Mouse (Mus musculus) embryo, embryonic 9.5 days (tissue): ENCODE results near the gene Mrgprd.
A peak's percentile ranks its signal among the peaks of the same experiment; 100 is the strongest.

ENCODE experiments used
- DNase-seq: peaks from one replicate; pipeline ENCODE4 v3.0.0-alpha.2; 2017; ENCODE audit errors: extremely low spot score

The Mrgprd gene

GRCm38 (mm10) chr7:145302488-145303285 lies 11.9 kb upstream of the Mrgprd start:
- DNase-seq, result peak; percentile 89

- no peak for DNase-seq
Measured at GRCm38 (mm10) chr7:145304153-145304552, 10.5 kb upstream of the Mrgprd start.

- DNase-seq, result no peak
Measured at GRCm38 (mm10) chr7:145307636-145308035, 7.0 kb upstream of the Mrgprd start.

GRCm38 (mm10) chr7:145308061-145308675 lies 6.5 kb upstream of the Mrgprd start:
- DNase-seq, result no peak

DNA sequence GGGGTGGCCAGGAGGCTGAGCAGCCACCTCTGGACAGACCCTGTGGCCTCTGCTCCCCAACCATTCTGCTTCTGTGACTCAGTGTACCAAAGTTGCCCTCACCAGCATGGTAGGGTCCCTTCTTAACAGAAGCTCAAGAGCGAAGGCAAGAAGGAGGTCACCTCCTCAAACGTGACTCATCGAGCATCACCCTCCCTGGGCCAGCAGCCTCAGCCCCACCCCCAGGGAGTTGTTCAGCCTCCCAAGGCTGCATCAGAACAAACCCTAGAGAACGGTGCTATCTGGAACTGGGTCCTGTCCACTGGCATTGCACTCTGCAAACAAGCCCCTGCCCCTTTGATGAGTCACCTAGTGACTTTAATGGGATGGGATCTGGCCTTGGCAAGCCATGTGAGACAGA lies 5.8 kb upstream of the Mrgprd start:
- no peak for DNase-seq

- no peak for DNase-seq
Measured at GRCm38 (mm10) chr7:145309877-145310276, 4.8 kb upstream of the Mrgprd start.

GRCm38 (mm10) chr7:145310526-145310925 lies 4.1 kb upstream of the Mrgprd start:
- no peak for DNase-seq

DNA sequence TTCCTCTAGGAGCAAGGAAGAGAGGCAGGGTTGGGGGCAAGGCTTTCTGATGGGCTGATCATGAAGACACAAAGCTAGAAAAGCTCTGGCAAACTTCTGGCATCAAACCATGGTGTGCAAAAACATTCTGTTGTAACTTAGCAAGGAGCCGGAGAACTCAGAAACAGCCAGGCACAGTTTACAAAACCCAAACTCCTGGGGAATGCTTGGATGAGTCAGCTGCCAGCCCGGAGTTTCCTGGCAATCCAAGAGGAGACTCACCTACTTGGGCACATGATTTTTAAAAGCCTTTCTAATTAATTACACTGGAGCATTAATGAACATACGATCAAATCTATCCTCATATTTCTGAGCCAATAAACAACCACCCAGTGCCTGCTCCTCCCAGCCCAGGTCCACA lies 2.5 kb upstream of the Mrgprd start:
- DNase-seq, result no peak

- no peak for DNase-seq
Measured at GRCm38 (mm10) chr7:145317522-145317921, 2.9 kb downstream of the Mrgprd start.

DNA sequence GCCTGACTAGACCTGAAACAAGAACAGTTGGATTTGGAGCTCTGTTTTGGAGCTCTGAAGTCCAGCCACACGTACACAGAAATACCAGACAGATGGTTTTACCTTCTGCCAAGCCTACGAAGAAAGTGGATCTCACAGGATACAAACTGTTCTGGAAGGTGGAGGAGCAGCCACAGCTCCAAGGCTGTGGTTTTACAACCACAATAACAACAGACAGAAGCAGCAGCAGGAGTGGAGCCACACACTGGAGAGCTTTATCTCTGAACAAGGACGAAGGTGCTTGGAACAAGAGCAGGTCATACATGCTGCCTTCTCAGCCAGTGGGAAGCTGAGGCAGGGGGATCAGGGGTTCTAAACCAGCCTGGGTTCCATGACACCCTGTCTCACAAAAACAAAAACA lies 4.8 kb downstream of the Mrgprd start:
- no peak for DNase-seq

DNA sequence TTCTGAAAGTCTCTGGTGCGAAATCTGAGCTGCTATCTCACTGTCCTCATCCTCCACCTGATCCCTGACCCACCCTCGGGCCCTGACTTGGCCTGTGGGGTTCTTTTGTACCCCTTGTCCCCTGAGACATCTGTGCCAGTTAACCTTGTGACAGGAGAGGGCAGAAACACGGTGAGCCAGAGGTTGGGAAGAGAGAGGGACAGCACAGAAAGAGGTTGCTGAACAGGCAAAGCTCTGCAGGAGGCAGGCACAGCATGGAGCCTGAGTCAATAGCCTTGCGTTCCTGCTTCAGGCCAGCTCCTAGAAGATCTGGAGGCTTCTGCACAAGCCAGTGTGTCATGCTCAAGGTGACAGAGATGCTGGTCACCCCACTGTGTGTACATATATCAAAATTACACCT lies 9.0 kb downstream of the Mrgprd start:
- DNase-seq, result no peak

DNA sequence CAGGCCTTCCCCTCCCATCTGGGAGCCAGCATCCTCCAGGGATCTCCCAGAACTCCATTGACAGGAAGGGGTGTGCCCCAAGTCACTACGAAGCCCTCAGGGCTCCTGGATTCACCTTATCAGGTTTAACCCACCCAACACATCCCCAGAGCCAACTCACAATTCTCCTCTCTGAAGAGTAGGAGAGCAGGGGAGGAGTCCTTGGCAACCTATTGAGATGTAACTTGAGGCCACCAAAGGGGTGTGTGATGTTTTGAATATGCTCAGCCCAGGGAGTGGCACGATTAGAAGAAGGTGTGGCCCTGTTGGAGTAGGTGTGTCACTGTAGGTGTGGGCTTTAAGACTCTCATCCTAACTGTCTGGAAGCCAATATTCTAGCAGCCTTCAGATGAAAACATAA lies 11.1 kb downstream of the Mrgprd start:
- DNase-seq, result no peak

GRCm38 (mm10) chr7:145329982-145330381 lies 15.3 kb downstream of the Mrgprd start:
- DNase-seq, result no peak

- DNase-seq, result no peak
Measured at GRCm38 (mm10) chr7:145330641-145331040, 16.0 kb downstream of the Mrgprd start.

DNA sequence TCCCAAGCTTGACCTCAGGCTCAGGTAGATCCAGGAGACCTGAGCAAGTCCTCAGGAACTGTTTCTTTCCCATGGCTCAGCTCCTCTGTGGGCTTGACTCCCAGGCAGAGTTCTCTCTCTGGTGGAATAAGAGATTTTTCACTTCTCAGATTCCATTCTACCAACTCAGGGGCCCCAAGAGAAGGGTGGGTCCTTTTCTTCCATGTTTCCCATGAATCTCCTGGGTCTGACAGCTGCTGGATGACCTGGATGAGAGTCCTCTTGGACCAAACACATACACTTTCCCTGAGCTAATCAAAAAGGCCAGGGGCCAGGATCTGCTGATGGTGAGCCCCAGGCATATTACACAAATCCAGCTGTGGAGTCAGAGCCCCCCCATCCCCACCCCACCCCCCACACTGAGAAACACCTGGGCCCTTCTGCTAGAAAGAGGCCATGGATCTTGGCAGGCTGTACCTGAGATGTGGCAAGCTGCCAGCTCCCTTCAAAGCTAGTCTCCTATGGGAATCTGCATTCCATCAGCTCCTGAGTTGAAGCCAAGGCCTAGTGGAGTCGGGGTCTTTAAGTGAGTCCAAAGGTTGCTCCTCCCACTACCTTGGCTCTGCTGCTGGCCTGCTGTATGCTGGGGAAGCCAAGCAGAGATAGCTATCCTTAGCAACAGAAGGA lies 17.9 kb downstream of the Mrgprd start:
- DNase-seq, result no peak

- DNase-seq, result no peak
Measured at GRCm38 (mm10) chr7:145333936-145334335, 19.3 kb downstream of the Mrgprd start.

- no peak for DNase-seq
Measured at GRCm38 (mm10) chr7:145334428-145335027, 19.9 kb downstream of the Mrgprd start.

DNA sequence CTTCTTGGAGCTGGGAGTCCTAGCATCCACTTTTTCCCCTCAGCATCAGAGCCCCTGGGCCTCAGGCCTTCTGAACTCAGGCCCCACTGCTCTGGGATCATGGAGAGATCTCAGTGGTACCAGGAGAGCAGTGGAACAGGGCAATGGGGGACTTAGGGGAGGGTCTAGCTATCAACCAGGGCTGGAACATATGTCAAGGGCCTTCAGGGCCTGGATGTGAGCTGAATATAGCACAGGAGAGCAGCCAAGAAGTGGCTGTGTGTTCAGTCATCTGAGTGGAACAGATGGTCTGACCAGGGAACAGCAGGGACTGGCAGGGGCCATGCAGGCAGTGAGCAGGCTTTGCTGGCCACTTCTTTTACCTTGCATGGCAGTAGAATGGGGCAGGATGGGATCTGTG lies 20.6 kb downstream of the Mrgprd start:
- DNase-seq, result no peak

GRCm38 (mm10) chr7:145335616-145336332 lies 21.1 kb downstream of the Mrgprd start:
- no peak for DNase-seq

DNA sequence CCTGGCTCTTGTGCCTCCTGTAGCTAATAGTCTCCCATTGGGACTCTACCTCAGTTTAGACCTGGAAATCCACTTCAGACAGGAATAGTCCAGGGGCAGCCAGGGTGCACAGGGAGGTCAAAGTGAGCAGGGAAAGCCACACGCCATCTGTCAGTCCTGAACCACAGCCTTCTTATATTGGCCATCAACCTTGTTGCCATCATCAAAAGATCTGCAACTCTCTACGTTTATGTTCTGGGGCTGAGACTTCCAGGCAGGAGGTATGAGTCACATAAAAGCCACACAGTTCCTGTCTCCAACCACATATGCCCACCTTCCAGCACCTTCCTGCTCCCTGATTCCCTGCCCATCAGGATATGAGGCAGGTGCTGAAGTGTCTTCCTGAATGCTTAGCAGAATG lies 23.3 kb downstream of the Mrgprd start:
- no peak for DNase-seq

- no peak for DNase-seq
Measured at GRCm38 (mm10) chr7:145340248-145340904, 25.7 kb downstream of the Mrgprd start.
